Mouse (Mus musculus) spleen, postnatal 14 days (tissue): Measurements from ENCODE around the gene Duoxa2.
"Not testable (repeated sequence)": the region's sequence is repeated elsewhere in the genome, so short reads cannot be mapped to it uniquely, and the experiment has no call there.

ENCODE experiments used
- DNase-seq, 2 experiments: peaks; one replicate each; pipeline ENCODE4 v3.0.0; 2021 to 2022; ENCODE audit warnings: low spot score in 2 of 2

Duoxa2 gene

GRCm38 (mm10) chr2:122306184-122306583 is 7.5 kb downstream of the Duoxa2 start:
- DNase-seq: no peak

GRCm38 (mm10) chr2:122309647-122310046 is 10.9 kb downstream of the Duoxa2 start:
- DNase-seq: no peak

- DNase-seq: no peak
Observed at GRCm38 (mm10) chr2:122311561-122311960, 12.9 kb downstream of the Duoxa2 start.

GRCm38 (mm10) chr2:122312722-122313417 is 14.2 kb downstream of the Duoxa2 start:
- DNase-seq: peak; percentile 30 to 53

GRCm38 (mm10) chr2:122313536-122313935 is 14.8 kb downstream of the Duoxa2 start, which contains the start of gene Duoxa1:
Gene Duoxa1 (minus strand): TSS chr2:122313730.
- DNase-seq: no peak

- no peak for DNase-seq
Observed at GRCm38 (mm10) chr2:122315372-122315771, 16.7 kb downstream of the Duoxa2 start, which contains the start of gene Duox1. Gene Duox1 (plus strand): TSS chr2:122315672.

- DNase-seq: no peak
Observed at GRCm38 (mm10) chr2:122317384-122317783, 18.7 kb downstream of the Duoxa2 start.

- DNase-seq: no peak
Observed at GRCm38 (mm10) chr2:122323960-122324359, 25.3 kb downstream of the Duoxa2 start.

GRCm38 (mm10) chr2:122324586-122324985 is 25.9 kb downstream of the Duoxa2 start:
- DNase-seq: no peak

- no peak for DNase-seq
Observed at GRCm38 (mm10) chr2:122325361-122325760, 26.7 kb downstream of the Duoxa2 start.

GRCm38 (mm10) chr2:122327986-122328385 is 29.3 kb downstream of the Duoxa2 start:
- DNase-seq: no peak

- not testable (repeated sequence) for DNase-seq
Observed at GRCm38 (mm10) chr2:122330317-122330716, 31.6 kb downstream of the Duoxa2 start.

- no peak for DNase-seq
Observed at GRCm38 (mm10) chr2:122332222-122332621, 33.5 kb downstream of the Duoxa2 start.

- DNase-seq: peak in 1 of 2 experiments; percentile 18
Observed at GRCm38 (mm10) chr2:122334170-122334569, 35.5 kb downstream of the Duoxa2 start.

GRCm38 (mm10) chr2:122337291-122337690 is 38.6 kb downstream of the Duoxa2 start:
- DNase-seq: no peak

GRCm38 (mm10) chr2:122345106-122345893 is 46.6 kb downstream of the Duoxa2 start:
- no peak for DNase-seq

- DNase-seq: not testable (repeated sequence)
Observed at GRCm38 (mm10) chr2:122346164-122346563, 47.5 kb downstream of the Duoxa2 start.

GRCm38 (mm10) chr2:122347257-122347656 is 48.6 kb downstream of the Duoxa2 start:
- DNase-seq: no peak

GRCm38 (mm10) chr2:122348531-122349131 is 49.9 kb downstream of the Duoxa2 start:
- DNase-seq: peak; percentile 71 to 81

GRCm38 (mm10) chr2:122349136-122349785 is 50.6 kb downstream of the Duoxa2 start:
- DNase-seq: peak in 1 of 2 experiments; percentile 15

- no peak for DNase-seq
Observed at GRCm38 (mm10) chr2:122351156-122351930, 52.6 kb downstream of the Duoxa2 start.
